Mouse (Mus musculus) gastrocnemius, postnatal 25 days (tissue): ENCODE measurements around the gene Chuk. TPM values are rescaled to one million over a fixed set of nuclear protein-coding genes. Genes with fewer than 3 reads are reported as not detected.

ENCODE experiments used
- DNase-seq: peaks from one replicate; pipeline ENCODE4 v3.0.0; 2022
- total RNA-seq, 2 experiments: library from RNA; stranded (reverse); gene quantifications; 1 replicate in 1 of 2; 2 replicates in 1 of 2; pipeline ENCODE4 v1.2.3; 2021

The Chuk gene
- total RNA-seq, 2 experiments from 2014 or later = 14.9 to 17.4 TPM

- no peak for DNase-seq
Observed at GRCm38 (mm10) chr19:44033396-44033795, 73.9 kb downstream of the Chuk start.

GRCm38 (mm10) chr19:44032046-44032744 is 75.1 kb downstream of the Chuk start:
- no peak for DNase-seq

GRCm38 (mm10) chr19:44030024-44030423 is 77.3 kb downstream of the Chuk start:
- DNase-seq = no peak

GRCm38 (mm10) chr19:44028972-44029371 is 78.3 kb downstream of the Chuk start, which contains the start of gene Cyp2c23:
Gene Cyp2c23 (minus strand): TSS chr19:44029208.
- no peak for DNase-seq

- no peak for DNase-seq
Observed at GRCm38 (mm10) chr19:44026956-44027530, 80.2 kb downstream of the Chuk start.

GRCm38 (mm10) chr19:44024921-44025585 is 82.2 kb downstream of the Chuk start:
- DNase-seq = no peak

Other genes with a start within 250 kb of the Chuk start
- gene Dnmbp, start 167.3 kb downstream of the Chuk start, total RNA-seq = 1 to 10 TPM; 7.9 to 10.0 TPM
- not detected for gene Cpn1, start 120.9 kb downstream of the Chuk start, total RNA-seq
- not detected for gene Cyp2c23, start 78.3 kb downstream of the Chuk start, total RNA-seq
- gene Erlin1, start 37.7 kb downstream of the Chuk start, total RNA-seq = 1 to 10 TPM; 3.4 to 4.8 TPM
- gene Cwf19l1, start 28.4 kb upstream of the Chuk start, total RNA-seq = 1 to 10 TPM; 4.0 to 5.7 TPM
- 10 to 100 TPM; 12.7 to 13.5 TPM for gene Bloc1s2, start 39.0 kb upstream of the Chuk start, total RNA-seq
- gene Pkd2l1, start 85.0 kb upstream of the Chuk start, total RNA-seq = not detected
- not detected for gene Scd3, start 95.8 kb upstream of the Chuk start, total RNA-seq
- 10 to 100 TPM; 11.8 to 12.5 TPM for gene Scd2, start 186.2 kb upstream of the Chuk start, total RNA-seq
- gene Scd4, start 225.6 kb upstream of the Chuk start, total RNA-seq = under 1 TPM; 0.15 to 0.16 TPM